Mouse (Mus musculus) 3134 (cell line): Measurements from ENCODE around the gene Gm29564.
"Not testable (repeated sequence)": the region's sequence is repeated elsewhere in the genome, so short reads cannot be mapped to it uniquely, and the experiment has no call there.

Experiments
- DNase-seq: peaks from one replicate; pipeline ENCODE4 v3.0.0-alpha.2; 2011; ENCODE audit warnings: low spot score; ENCODE audit not compliant: insufficient read length; ENCODE audit errors: extremely low read depth

Gm29564 gene

DNA sequence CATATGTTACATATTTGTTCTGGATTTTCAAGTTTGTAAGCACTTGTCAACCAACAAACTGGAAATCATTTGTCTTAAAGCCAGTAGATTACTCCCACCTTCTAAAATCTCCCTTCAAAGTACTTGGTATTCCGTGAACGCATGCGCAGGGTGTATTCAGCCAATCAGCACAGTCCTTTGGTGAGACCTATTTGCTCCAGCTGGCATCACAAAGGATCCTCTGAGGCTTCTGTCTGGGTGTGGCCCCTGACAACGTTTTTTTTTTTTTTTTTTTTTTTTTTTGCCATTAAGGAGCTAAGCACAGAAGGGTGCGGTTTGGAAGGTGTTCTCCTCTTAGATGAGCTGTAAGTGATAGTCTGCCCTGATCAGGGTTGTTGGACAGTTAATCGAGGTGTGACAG is at the start of gene Gm29564:
Gene Gm29564, plus strand, starts transcription at position 301 of the 400 bp plus-strand sequence.
- not testable (repeated sequence) for DNase-seq
